Mouse (Mus musculus) hematopoietic stem cell, adult 5-6 weeks (primary cell): ENCODE measurements around the gene Prkca. TPM values are rescaled to one million over a fixed set of nuclear protein-coding genes. Genes with fewer than 3 reads are reported as not detected.

Experiments used
- ATAC-seq, 2 experiments: fragments of 125-278 bp in 1 of 2; replicated peaks in 1 of 2; 2 replicates each; pipeline ENCODE4 v1.8.0; 2016 to 2017; ENCODE audit warnings: inconsistent platforms in 2 of 2, mild to moderate bottlenecking in 2 of 2, moderate number of reproducible peaks in 2 of 2, low read depth in 1 of 2, moderate TSS enrichment in 1 of 2; ENCODE audit not compliant: low FRiP score in 2 of 2, poor library complexity in 2 of 2, severe bottlenecking in 2 of 2, insufficient read depth in 1 of 2, low TSS enrichment in 1 of 2
- total RNA-seq: library from RNA; stranded (forward); fragments of 172-1452, 232-1000 nt; gene quantifications from 2 replicates; pipeline ENCODE4 v1.2.3, GENCODE M21; 2017

The Prkca gene
- total RNA-seq, 1 experiment from 2014 or later = 13.7 TPM

- no peak for ATAC-seq
Observed at GRCm38 (mm10) chr11:108344759-108345158, 1.0 kb upstream of the Prkca start.

GRCm38 (mm10) chr11:108342781-108343768 lies 653 bp downstream of the Prkca start, which contains the start of gene Apoh:
TSS of gene Apoh (plus strand) at chr11:108343354.
- ATAC-seq = peak; percentile 13 to 40; a peak in 2 of 4 replicates

- ATAC-seq = no peak
Observed at GRCm38 (mm10) chr11:108341783-108342182, 1.9 kb downstream of the Prkca start.

- ATAC-seq = no peak
Observed at GRCm38 (mm10) chr11:108340293-108340692, 3.4 kb downstream of the Prkca start.

DNA sequence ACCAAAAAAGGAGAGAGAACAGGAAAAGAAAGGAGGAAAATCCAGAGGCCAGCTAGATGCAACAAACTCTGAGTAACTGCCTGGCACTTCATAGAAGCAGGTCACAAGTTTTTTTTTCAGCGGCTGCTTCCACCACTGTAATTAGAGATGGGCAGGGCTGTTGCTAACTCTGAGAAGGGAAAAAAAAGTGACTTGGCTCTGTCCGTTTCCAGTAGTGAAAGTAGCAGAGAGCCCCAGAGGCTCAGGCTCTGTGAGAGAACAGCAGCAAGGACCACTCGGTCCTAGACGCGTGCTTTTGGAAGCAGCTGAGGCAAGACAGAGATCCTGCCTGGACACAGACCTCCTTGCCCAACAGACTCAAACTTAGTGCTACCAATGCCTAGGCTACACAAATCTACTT lies 7.3 kb downstream of the Prkca start:
- no peak for ATAC-seq

GRCm38 (mm10) chr11:108335536-108335935 lies 8.2 kb downstream of the Prkca start:
- no peak for ATAC-seq

DNA sequence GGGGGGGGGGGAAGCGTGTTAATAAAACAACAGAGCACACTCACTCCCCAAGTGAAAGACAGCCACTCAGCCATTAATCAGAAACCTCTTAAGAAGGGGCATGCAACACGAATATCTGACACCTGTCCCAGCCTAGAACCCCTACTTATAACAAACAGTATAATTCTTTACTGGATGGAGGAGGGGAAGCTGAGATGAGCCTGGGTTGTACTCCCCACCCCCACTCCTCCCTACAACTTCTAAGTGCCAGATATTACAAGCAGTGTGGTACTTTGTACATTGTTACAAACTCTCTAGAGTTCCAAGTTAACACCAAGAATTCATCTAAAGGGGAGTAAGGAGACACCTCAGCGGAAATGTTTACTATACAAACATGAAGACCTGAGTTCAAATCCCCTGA lies 9.1 kb downstream of the Prkca start:
- no peak for ATAC-seq

GRCm38 (mm10) chr11:108333583-108334379 lies 9.9 kb downstream of the Prkca start:
- no peak; a peak in 1 of 4 replicates for ATAC-seq

DNA sequence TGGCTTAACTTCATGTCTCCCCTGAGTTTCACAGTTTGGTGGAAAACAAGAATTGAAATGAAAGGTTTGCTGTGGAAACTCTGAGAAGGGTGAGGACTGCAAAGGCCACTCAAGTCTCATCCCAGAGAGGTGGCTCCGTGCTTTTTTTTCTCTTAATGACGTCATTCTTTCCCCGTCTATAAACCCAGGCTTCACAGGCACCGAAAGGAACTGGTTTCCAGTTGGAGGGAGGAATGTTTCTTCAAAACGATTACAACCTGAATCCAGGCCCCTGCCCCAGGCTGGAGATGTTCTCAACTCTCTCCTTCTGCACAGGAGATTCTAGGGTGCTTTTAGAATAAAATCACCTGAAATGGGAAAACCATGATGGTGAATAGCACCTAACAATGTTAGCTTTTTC lies 10.7 kb downstream of the Prkca start:
- no peak for ATAC-seq

GRCm38 (mm10) chr11:108330818-108331217 lies 12.9 kb downstream of the Prkca start:
- ATAC-seq = no peak

- no peak for ATAC-seq
Observed at GRCm38 (mm10) chr11:108325943-108326342, 17.8 kb downstream of the Prkca start.

- no peak for ATAC-seq
Observed at GRCm38 (mm10) chr11:108322156-108322555, 21.6 kb downstream of the Prkca start.

DNA sequence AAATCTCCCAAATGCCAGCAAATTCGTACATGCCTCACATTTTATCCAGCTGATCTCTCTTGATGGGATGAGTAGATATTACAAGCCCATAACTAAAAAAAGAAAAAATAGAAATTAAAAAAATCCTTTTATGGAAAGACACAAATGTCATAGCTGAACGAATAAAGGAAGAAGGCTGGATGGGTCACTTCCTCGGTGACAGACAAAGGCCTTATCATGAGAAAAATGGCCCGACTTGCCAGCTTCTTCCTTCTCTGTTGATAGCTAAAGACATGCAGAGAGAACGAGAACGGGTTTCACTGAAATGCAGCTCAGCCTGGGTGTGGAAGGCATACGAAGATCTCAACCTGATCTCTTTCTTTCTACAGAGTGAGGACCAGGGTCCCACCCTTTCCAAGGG lies 23.2 kb downstream of the Prkca start:
- no peak for ATAC-seq

DNA sequence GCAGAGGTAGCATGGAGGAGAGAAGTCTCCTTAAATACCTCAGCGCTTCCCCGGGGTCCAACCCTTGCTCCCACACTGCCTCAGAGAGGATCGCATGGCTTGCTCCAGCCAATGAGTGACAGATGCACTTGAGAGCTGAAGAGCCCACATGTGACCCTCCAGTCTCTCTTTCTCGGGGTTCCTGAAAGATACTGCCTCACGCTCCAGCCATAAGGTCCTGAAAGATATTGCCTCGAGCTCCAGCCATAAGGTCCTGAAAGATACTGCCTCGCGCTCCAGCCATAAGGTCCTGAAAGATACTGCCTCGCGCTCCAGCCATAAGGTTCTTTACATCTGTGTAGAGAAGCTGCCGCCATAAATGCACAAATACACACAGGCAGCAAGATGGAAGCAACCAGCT lies 24.6 kb downstream of the Prkca start:
- ATAC-seq = no peak

- ATAC-seq = no peak
Observed at GRCm38 (mm10) chr11:108317878-108318277, 25.9 kb downstream of the Prkca start.

DNA sequence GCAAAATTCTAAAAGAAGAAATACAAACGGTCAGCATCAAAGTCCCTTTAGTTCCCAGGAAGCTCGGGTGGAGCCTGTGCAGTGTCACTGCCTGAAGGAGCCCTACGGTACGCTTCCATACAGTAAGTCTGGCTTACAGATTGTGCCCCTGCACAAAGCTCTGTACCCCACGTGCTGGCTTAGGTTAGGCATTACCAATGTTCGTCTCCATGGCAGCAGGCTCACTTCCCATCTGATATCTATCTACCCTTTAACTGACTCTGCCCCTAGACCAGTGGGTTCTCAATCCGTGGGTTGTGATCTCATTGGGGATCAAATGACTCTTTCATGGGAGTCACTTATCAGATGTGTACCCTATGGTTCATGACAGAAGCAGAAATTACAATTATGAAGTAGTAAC lies 28.0 kb downstream of the Prkca start:
- ATAC-seq = no peak

- no peak for ATAC-seq
Observed at GRCm38 (mm10) chr11:108312516-108312915, 31.2 kb downstream of the Prkca start.

DNA sequence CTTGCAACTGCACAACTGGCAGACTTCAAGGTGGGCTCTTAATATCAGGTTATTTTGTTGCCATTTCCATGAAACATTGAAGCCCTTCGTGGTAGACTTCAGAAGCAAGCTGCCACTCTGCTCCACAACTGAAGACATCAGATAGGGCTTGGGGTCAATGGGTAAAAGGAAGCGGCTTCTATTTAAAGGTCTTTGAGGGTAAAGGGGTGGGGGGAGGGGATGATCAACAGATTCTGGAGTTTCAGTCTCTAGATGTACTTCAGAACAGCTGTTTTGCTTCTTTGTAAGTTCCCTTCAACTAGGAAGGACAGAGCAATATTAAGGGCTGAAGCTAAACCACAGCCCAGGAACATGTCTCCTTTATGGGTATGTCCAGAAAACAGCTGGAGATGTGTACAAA lies 31.8 kb downstream of the Prkca start:
- 0 out of 4 replicates have a peak, but pooled peaks of 1 of the 2 experiments have one; percentile 17 for ATAC-seq
